Mouse (Mus musculus): ENCODE data around the gene Prps2. TPM values are rescaled to one million over a fixed set of nuclear protein-coding genes. Genes with fewer than 3 reads are reported as not detected.

Prps2 gene
- 80.5 TPM for polyA plus RNA-seq (2017; shearing (Covaris generic))

DNA sequence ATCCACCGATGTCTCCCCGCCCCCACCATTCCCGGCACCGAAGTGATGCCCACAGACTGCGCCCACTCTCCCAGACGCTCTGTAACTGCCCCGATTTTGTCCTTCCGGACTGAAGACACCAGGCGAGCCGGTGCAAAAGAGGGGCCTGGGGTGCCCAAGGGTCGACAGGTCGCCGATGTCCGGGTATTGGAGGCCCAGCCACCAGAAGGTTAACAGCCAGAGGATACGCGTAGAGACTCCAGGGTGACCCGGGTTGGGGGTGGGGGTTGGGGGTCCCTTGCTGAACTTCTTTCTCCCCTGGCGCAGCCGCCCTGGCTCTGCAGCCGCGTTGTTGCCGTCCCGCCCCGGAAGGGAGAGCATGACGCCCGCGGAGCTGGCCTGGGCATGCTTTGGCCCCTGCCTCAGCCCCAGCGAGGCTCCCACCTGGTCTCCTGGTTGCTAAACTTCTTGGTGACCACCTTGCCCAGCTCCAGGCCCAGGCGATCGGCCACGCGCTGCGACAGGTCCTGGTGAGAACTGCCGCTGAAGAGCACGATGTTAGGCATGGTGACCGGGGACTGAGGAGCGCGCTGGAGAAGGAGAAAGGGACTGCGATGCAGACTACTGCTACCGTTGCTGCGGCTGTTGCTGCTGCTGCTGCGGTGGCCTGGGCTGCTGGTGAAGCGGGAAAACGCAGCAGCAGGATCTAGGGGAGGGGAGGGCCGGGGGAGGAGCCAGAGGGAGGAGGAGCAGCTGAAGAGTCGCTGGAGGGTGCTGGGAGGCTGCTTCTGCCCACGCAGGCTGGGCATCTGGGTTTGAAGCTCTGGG is at the start of gene Prps2:
Prps2 (minus strand) TSS at position 703 of the 807 bp plus-strand sequence.

GRCm38 (mm10) chrX:167330399-167330798 is 52.1 kb downstream of the Prps2 start, which contains the start of gene Tlr7:
TSS of gene Tlr7 (minus strand) at chrX:167330558.

Other genes with a start within 250 kb of the Prps2 start
- gene Tmsb4x, start 173.4 kb downstream of the Prps2 start, polyA plus RNA-seq (2017; shearing (Covaris generic)), result 18,750 TPM
- 0.23 TPM for gene Tlr8, start 118.4 kb downstream of the Prps2 start, polyA plus RNA-seq (2017; shearing (Covaris generic))
- gene Tlr7, start 52.2 kb downstream of the Prps2 start, polyA plus RNA-seq (2017; shearing (Covaris generic)), result 27.1 TPM

Measured in activated CD4-positive, CD25-positive, alpha-beta regulatory T cell, adult 9 weeks (primary cell).